Mouse (Mus musculus) neural tube, embryonic 10.5 days (tissue): ENCODE data around the gene Hunk.

Source experiments
- DNase-seq: peaks from one replicate; pipeline ENCODE4 v3.0.0-alpha.2; 2017; ENCODE audit warnings: low spot score; ENCODE audit errors: extremely low spot score

Gene Hunk

GRCm38 (mm10) chr16:90385688-90386513 is at the start of gene Hunk:
Gene Hunk, plus strand, starts transcription at chr16:90386013.
- peak; percentile 87 for DNase-seq

- no peak for DNase-seq
Measured at GRCm38 (mm10) chr16:90339026-90339425, 46.8 kb upstream of the Hunk start.

GRCm38 (mm10) chr16:90341086-90341485 is 44.7 kb upstream of the Hunk start:
- DNase-seq, result no peak

- peak; percentile 88 for DNase-seq
Measured at GRCm38 (mm10) chr16:90349700-90350548, 35.9 kb upstream of the Hunk start.

GRCm38 (mm10) chr16:90351726-90352125 is 34.1 kb upstream of the Hunk start:
- DNase-seq, result no peak

- DNase-seq, result no peak
Measured at GRCm38 (mm10) chr16:90352691-90353090, 33.1 kb upstream of the Hunk start.

- DNase-seq, result no peak
Measured at GRCm38 (mm10) chr16:90353156-90353555, 32.7 kb upstream of the Hunk start.

- no peak for DNase-seq
Measured at GRCm38 (mm10) chr16:90359329-90359728, 26.5 kb upstream of the Hunk start.

- DNase-seq, result no peak
Measured at GRCm38 (mm10) chr16:90359750-90360149, 26.1 kb upstream of the Hunk start.

- no peak for DNase-seq
Measured at GRCm38 (mm10) chr16:90360327-90360726, 25.5 kb upstream of the Hunk start.

- no peak for DNase-seq
Measured at GRCm38 (mm10) chr16:90362926-90363325, 22.9 kb upstream of the Hunk start.

GRCm38 (mm10) chr16:90379897-90380296 is 5.9 kb upstream of the Hunk start:
- DNase-seq, result peak; percentile 83

- DNase-seq, result no peak
Measured at GRCm38 (mm10) chr16:90381633-90382032, 4.2 kb upstream of the Hunk start.

GRCm38 (mm10) chr16:90382701-90383280 is 3.0 kb upstream of the Hunk start:
- DNase-seq, result no peak

GRCm38 (mm10) chr16:90384058-90384457 is 1.8 kb upstream of the Hunk start:
- DNase-seq, result no peak

GRCm38 (mm10) chr16:90384846-90385245 is 967 bp upstream of the Hunk start:
- peak; percentile 41 for DNase-seq

GRCm38 (mm10) chr16:90385326-90385687 is 506 bp upstream of the Hunk start:
- DNase-seq, result no peak

- DNase-seq, result peak; percentile 84
Measured at GRCm38 (mm10) chr16:90386514-90387160, 824 bp downstream of the Hunk start.

GRCm38 (mm10) chr16:90387161-90387671 is 1.4 kb downstream of the Hunk start:
- DNase-seq, result peak; percentile 58

- DNase-seq, result no peak
Measured at GRCm38 (mm10) chr16:90387961-90388360, 2.1 kb downstream of the Hunk start.

- no peak for DNase-seq
Measured at GRCm38 (mm10) chr16:90389103-90389750, 3.4 kb downstream of the Hunk start.
